Mouse (Mus musculus) testis, postnatal 14 days (tissue): Measurements from ENCODE around the gene Baz2a.
"Not testable (repeated sequence)": the region's sequence is repeated elsewhere in the genome, so short reads cannot be mapped to it uniquely, and the experiment has no call there.

ENCODE experiments used
- DNase-seq: peaks from one replicate; pipeline ENCODE4 v3.0.0; 2021; ENCODE audit warnings: low spot score

Gene Baz2a

DNA sequence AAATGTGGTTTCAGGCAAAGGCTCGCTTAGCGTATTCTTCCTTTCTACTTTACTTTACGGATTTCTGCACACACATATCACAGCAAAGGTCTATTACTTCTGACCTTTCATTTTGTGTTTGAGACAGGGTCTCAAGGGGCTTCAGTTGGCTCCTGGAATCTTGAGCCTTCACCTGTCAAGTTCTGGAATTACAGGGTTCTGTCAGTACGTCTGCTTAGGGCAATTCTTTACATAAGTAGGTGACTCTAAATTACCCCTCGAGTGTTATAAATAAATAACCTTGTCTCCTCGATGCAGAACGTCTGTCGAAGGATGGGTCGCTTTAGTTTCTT is 8.9 kb upstream of the Baz2a start:
- no peak for DNase-seq

DNA sequence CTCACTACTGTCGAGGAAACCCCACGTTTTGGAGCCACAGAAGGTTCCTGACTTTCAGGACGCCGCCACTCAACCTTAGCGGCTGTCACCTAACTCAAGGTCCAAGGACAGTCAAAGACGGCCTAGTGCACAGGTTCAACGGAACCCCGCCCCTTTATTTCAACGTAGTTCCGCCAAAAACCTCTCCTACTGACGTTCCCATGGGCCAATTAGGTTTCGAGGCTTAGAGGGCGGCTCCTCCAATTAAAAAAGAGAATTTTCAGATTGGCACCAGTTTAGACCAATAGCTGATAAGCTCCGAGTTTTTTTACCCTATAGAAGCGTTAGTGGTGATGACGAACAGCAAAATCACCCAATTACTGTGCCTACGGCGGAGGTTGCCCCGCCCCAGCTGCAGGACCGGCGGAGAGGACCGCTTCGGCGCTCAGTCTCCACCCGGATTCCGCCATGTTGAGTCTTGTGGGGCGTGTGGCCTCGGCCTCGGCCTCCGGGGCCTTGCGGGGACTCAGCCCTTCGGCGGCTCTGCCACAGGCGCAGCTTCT is 8.4 kb upstream of the Baz2a start, which contains the start of gene Atp5b:
Gene Atp5b (plus strand): TSS at position 394 of the 542 bp plus-strand sequence.
- DNase-seq = peak; percentile 99

- no peak for DNase-seq
These were observed 7.7 kb upstream of the Baz2a start for GRCm38 (mm10) chr10:128083688-128084087.

GRCm38 (mm10) chr10:128084160-128084559 is 7.2 kb upstream of the Baz2a start:
- no peak for DNase-seq

DNA sequence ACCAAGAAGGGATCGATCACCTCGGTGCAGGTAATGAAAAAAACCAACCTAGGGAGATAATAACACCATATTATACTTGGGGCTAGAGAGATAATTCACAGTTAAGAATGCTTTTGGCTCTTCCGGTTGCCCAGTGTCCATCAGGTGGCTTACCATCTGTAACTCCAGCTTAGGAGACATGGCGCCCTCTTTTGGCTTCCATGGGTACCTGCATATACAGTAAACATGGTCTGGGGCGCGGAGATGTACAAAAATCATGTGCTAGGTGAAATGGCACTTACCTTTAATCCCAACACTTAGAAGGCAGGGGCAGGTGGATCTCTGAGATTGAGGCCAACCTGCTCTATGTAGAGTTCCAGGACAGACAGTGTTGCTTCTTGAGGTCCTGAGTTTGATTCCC is 5.0 kb upstream of the Baz2a start:
- DNase-seq = no peak

- DNase-seq = not testable (repeated sequence)
These were observed 4.2 kb upstream of the Baz2a start for GRCm38 (mm10) chr10:128087216-128087615.

- DNase-seq = no peak
These were observed 3.2 kb upstream of the Baz2a start for GRCm38 (mm10) chr10:128088181-128088580.

GRCm38 (mm10) chr10:128089842-128090241 is 1.5 kb upstream of the Baz2a start:
- no peak for DNase-seq

GRCm38 (mm10) chr10:128090651-128091563 is 470 bp upstream of the Baz2a start:
- peak; percentile 76 for DNase-seq

DNA sequence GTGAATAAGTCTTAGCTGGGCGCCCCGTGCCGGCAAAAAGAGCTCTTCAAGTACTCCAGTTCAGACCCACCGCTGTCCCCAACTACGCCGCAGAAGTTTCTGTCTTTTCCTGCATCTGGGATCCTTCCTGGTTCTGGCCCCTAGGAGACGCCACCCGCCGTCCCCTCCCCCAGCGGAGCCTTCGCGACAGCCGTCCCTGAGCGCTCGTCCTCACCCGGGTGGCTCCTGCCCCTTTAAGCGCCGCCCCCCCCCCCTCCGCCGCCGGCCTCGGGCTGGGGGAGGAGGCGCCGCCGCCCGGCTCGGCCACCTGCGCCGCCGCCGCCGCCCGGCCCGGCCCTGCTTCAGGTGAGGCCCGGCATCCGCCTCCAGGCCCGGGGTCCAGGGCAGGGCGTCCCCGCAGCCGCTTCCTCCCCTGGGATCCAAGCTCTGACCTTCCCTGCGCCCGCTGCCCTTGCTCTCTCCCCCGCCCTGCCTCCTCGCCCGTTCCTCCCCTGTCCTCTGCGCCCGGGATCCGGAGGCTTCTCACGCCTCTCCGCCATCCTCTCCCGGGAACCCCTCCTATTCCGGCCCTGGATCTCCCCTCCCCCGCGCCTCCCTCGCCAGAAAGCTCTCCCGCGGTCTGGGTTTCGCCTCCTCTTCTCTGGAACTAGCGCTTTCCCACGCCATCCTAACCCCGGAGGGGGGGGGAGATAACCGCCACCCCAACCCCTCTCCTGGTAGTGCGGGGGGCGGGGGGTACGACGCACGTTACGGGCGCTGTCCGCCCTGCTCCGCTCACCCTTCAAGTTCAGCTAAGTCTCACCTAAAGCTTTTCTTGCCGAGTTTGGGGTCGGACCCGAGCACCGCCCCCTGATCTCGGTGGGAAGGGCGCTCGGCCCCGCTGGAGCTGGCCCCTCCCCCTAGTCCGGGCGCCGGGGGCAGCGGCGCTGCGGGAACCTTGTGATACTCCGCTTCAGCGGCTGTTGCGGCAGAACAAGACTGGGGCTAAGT is 1.4 kb downstream of the Baz2a start:
- peak; percentile 84 for DNase-seq

- peak; percentile 38 for DNase-seq
These were observed 2.3 kb downstream of the Baz2a start for GRCm38 (mm10) chr10:128093496-128094294.

- peak; percentile 88 for DNase-seq
These were observed 3.1 kb downstream of the Baz2a start for GRCm38 (mm10) chr10:128094340-128094968.

GRCm38 (mm10) chr10:128095003-128095636 is 3.7 kb downstream of the Baz2a start:
- no peak for DNase-seq

DNA sequence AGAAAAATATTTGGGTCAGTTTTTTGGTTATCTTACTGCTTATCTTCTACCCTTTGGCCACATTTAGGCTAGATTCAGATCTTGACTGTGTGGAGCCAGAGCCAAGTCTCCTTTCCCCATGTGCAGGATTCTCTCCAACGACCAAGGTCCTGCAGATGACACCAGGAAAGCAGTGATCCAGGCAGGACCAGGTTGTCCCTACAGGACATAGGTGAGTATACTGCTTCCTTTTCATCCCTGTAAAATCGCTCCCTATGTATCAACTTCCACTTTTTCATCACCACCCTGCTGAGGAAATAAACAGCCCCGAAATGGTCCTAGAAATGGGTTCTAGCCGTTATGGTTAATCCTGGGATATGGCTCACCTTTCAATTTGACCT is 4.9 kb downstream of the Baz2a start:
- no peak for DNase-seq

- peak; percentile 88 for DNase-seq
These were observed 5.6 kb downstream of the Baz2a start for GRCm38 (mm10) chr10:128096693-128097586.

- peak; percentile 55 for DNase-seq
These were observed 6.2 kb downstream of the Baz2a start for GRCm38 (mm10) chr10:128097587-128097971.

- DNase-seq = no peak
These were observed 18.9 kb downstream of the Baz2a start for GRCm38 (mm10) chr10:128110103-128110761.

DNA sequence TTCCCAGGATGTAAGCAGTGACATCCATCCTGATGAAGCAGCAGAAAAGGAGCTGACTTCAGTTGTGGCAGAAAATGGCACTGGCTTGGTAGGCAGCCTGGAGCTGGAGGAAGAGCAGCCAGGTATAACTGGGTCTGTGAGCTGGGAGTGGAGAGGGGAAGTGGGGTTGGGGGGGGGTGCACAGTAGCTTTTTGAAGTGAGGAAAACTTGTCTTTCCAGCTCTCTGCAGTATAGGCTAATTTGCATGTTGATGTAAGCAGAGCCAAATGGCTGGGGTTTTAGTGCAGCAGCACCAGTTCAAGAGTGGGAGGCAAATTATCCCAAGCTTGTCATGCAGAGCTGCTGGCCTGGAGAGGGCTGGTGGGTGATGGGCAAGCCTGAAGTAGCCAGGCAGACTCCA is 19.9 kb downstream of the Baz2a start:
- DNase-seq = no peak

GRCm38 (mm10) chr10:128123833-128124232 is 32.5 kb downstream of the Baz2a start:
- DNase-seq = no peak
